Mouse (Mus musculus) midbrain, embryonic 12.5 days (tissue): ENCODE measurements around the gene Fndc11. TPM values are rescaled to one million over a fixed set of nuclear protein-coding genes. Genes with fewer than 3 reads are reported as not detected.

Experiments used
- ATAC-seq: fragments of 200-750 bp; cut with Nextera tagmentation; 2 replicates; pipeline ENCODE4 v1.8.0; 2017; ENCODE audit warnings: low read depth, moderate TSS enrichment, moderate library complexity; ENCODE audit not compliant: low FRiP score
- H3K27ac ChIP-seq: fragments of 300-500 bp; sonication (generic); replicated peaks from 2 replicates; pipeline ENCODE4 v1.5.1; 2016; ENCODE audit warnings: mild to moderate bottlenecking
- H3K27me3 ChIP-seq: fragments of 300-500 bp; sonication (generic); 2 replicates; pipeline ENCODE4 v1.6.1; 2016; ENCODE audit warnings: mild to moderate bottlenecking
- H3K36me3 ChIP-seq: fragments of 300-500 bp; sonication (generic); 2 replicates; pipeline ENCODE4 v1.6.1; 2016
- H3K4me1 ChIP-seq: fragments of 300-500 bp; sonication (generic); 2 replicates; pipeline ENCODE4 v1.6.1; 2016
- H3K4me2 ChIP-seq: fragments of 300-500 bp; sonication (generic); replicated peaks from 2 replicates; pipeline ENCODE4 v1.6.1; 2016; ENCODE audit warnings: mild to moderate bottlenecking, moderate library complexity
- H3K4me3 ChIP-seq: fragments of 300-500 bp; sonication (generic); 2 replicates; pipeline ENCODE4 v1.5.1; 2016; ENCODE audit warnings: mild to moderate bottlenecking
- H3K9ac ChIP-seq: fragments of 300-500 bp; sonication (generic); replicated peaks from 2 replicates; pipeline ENCODE4 v1.6.1; 2016; ENCODE audit warnings: mild to moderate bottlenecking, moderate library complexity
- H3K9me3 ChIP-seq: fragments of 300-500 bp; sonication (generic); 2 replicates; pipeline ENCODE4 v1.6.1; 2016; ENCODE audit warnings: mild to moderate bottlenecking
- WGBS: fragments of 180-500 bp; shearing (Covaris S2); methylation state at CpG from one replicate; pipeline ENCODE4 v1.1.7; 2016; 5-methylcytosine and 5-hydroxymethylcytosine counted together
- polyA plus RNA-seq: library from polyadenylated mRNA; unstranded; fragments of >200 nt; fragmentation: Nextera tagmentation; extraction: Ambion mirVana; gene quantifications from 2 replicates; pipeline ENCODE4 v1.2.1, GENCODE M21; 2016

The Fndc11 gene
- polyA plus RNA-seq, 1 experiment from 2014 or later = 0.15 TPM

- H3K4me2 ChIP-seq = no peak overlapping the region
- no peak overlapping the region for H3K4me3 ChIP-seq
- H3K9me3 ChIP-seq = no peaks in the 10 kb centered on the region
- WGBS = 79% methylated on average over 3 of the region's 3 CpGs
- H3K27me3 ChIP-seq = no peaks in the 10 kb centered on the region
- ATAC-seq = no peak
- no peak overlapping the region for H3K27ac ChIP-seq
- H3K4me1 ChIP-seq = peaks cover 8% of the 10 kb centered on the region
- H3K9ac ChIP-seq = no peak overlapping the region
- peaks cover 14% of the 10 kb centered on the region; the same call in 1 of the 2 replicates for H3K36me3 ChIP-seq
These were observed 26.8 kb upstream of the Fndc11 start for GRCm38 (mm10) chr2:181193044-181193443.

- Histone ChIP-seq H3K9me3 (no peaks in the 10 kb centered on the region), H3K36me3 (no peaks in the 10 kb centered on the region), H3K4me3 (no peak overlapping the region), H3K27ac (no peak overlapping the region), H3K4me1 (no peaks in the 10 kb centered on the region), H3K27me3 (no peaks in the 10 kb centered on the region), H3K4me2 (no peak overlapping the region), H3K9ac (no peak overlapping the region)
- ATAC-seq = no peak
- WGBS = 89% methylated on average over 4 of the region's 4 CpGs
These were observed 23.0 kb upstream of the Fndc11 start for GRCm38 (mm10) chr2:181196628-181197300.

- WGBS = 75% methylated on average over 3 of the region's 3 CpGs
- Histone ChIP-seq H3K27me3 (no peaks in the 10 kb centered on the region), H3K27ac (no peak overlapping the region), H3K4me3 (no peak overlapping the region), H3K4me2 (no peak overlapping the region), H3K4me1 (no peaks in the 10 kb centered on the region), H3K36me3 (no peaks in the 10 kb centered on the region), H3K9me3 (no peaks in the 10 kb centered on the region), H3K9ac (no peak overlapping the region)
- ATAC-seq = no peak
These were observed 18.2 kb upstream of the Fndc11 start for GRCm38 (mm10) chr2:181201606-181202005.

- WGBS = 84% methylated on average over 3 of the region's 3 CpGs
- no peak within 1 kb of the TSS for H3K9ac ChIP-seq
- no peaks in the 10 kb centered on the region for H3K27me3 ChIP-seq
These were observed 17.4 kb upstream of the Fndc11 start, which contains the start of gene Ptk6 for GRCm38 (mm10) chr2:181202422-181202821. TSS of gene Ptk6 (minus strand) at chr2:181202789.

GRCm38 (mm10) chr2:181202886-181203285, 16.9 kb upstream of the Fndc11 start:
- no peaks in the 10 kb centered on the region for H3K4me1 ChIP-seq
- no peak for ATAC-seq
- no peak overlapping the region for H3K4me2 ChIP-seq
- no peaks in the 10 kb centered on the region for H3K36me3 ChIP-seq
- H3K9ac ChIP-seq = no peak overlapping the region
- no peak overlapping the region for H3K4me3 ChIP-seq
- no peaks in the 10 kb centered on the region for H3K9me3 ChIP-seq
- H3K27ac ChIP-seq = no peak overlapping the region
- no peaks in the 10 kb centered on the region for H3K27me3 ChIP-seq
- WGBS = 86% methylated on average over 6 of the region's 6 CpGs

More at GRCm38 (mm10) chr2:181202422-181202821, 17.4 kb upstream of the Fndc11 start, which contains the start of gene Ptk6:
- Histone ChIP-seq H3K27ac (no peak within 1 kb of the TSS), H3K4me1 (no peaks in the 10 kb centered on the region), H3K4me2 (no peak within 1 kb of the TSS), H3K4me3 (no peak within 1 kb of the TSS), H3K9me3 (no peaks in the 10 kb centered on the region), H3K36me3 (no peaks in the 10 kb centered on the region)
- ATAC-seq = no peak

- no peak for ATAC-seq
- Histone ChIP-seq H3K4me2 (no peak overlapping the region), H3K4me3 (no peak overlapping the region), H3K27me3 (peaks cover 5% of the 10 kb centered on the region; the same call in 1 of the 2 replicates), H3K9ac (no peak overlapping the region), H3K36me3 (no peaks in the 10 kb centered on the region), H3K9me3 (no peaks in the 10 kb centered on the region), H3K4me1 (no peaks in the 10 kb centered on the region), H3K27ac (no peak overlapping the region)
- 88% methylated on average over 5 of the region's 5 CpGs for WGBS
These were observed 14.1 kb upstream of the Fndc11 start for GRCm38 (mm10) chr2:181205678-181206077.

- no peak for ATAC-seq
- 84% methylated on average over 9 of the region's 9 CpGs for WGBS
These were observed 13.7 kb upstream of the Fndc11 start for GRCm38 (mm10) chr2:181206118-181206517.

GRCm38 (mm10) chr2:181212389-181213020, 7.3 kb upstream of the Fndc11 start:
- peak overlapping the region; percentile 31 for H3K4me3 ChIP-seq
- H3K9me3 ChIP-seq = no peaks in the 10 kb centered on the region
- H3K9ac ChIP-seq = peak overlapping the region; percentile 20
- H3K36me3 ChIP-seq = no peaks in the 10 kb centered on the region
- H3K4me2 ChIP-seq = peak overlapping the region; percentile 48
- peaks cover 43% of the 10 kb centered on the region for H3K27me3 ChIP-seq
- 4% methylated on average over 34 of the region's 34 CpGs for WGBS
- no peak overlapping the region for H3K27ac ChIP-seq
- ATAC-seq = no peak
- H3K4me1 ChIP-seq = peaks cover 11% of the 10 kb centered on the region

More at GRCm38 (mm10) chr2:181206118-181206517, 13.7 kb upstream of the Fndc11 start:
- H3K27ac ChIP-seq = no peak overlapping the region
- H3K9ac ChIP-seq = no peak overlapping the region
- no peak overlapping the region for H3K4me2 ChIP-seq
- no peaks in the 10 kb centered on the region for H3K36me3 ChIP-seq
- peaks cover 8% of the 10 kb centered on the region for H3K27me3 ChIP-seq
- H3K4me3 ChIP-seq = no peak overlapping the region
- no peaks in the 10 kb centered on the region for H3K9me3 ChIP-seq
- H3K4me1 ChIP-seq = no peaks in the 10 kb centered on the region

- Histone ChIP-seq H3K4me3 (peak within 1 kb of the TSS; percentile 31), H3K4me2 (peak within 1 kb of the TSS; percentile 48), H3K27me3 (peaks cover 43% of the 10 kb centered on the region), H3K4me1 (peaks cover 11% of the 10 kb centered on the region), H3K27ac (no peak within 1 kb of the TSS), H3K9me3 (no peaks in the 10 kb centered on the region), H3K36me3 (no peaks in the 10 kb centered on the region), H3K9ac (peak within 1 kb of the TSS; percentile 20)
- WGBS = under 1% methylated on average over 17 of the region's 17 CpGs
- no peak for ATAC-seq
These were observed 6.8 kb upstream of the Fndc11 start, which contains the start of gene Srms for GRCm38 (mm10) chr2:181213021-181213445. TSS of gene Srms (minus strand) at chr2:181213185.

GRCm38 (mm10) chr2:181216037-181216436, 3.8 kb upstream of the Fndc11 start:
- Histone ChIP-seq H3K4me3 (no peak overlapping the region), H3K4me1 (peaks cover 22% of the 10 kb centered on the region), H3K27ac (no peak overlapping the region), H3K9me3 (no peaks in the 10 kb centered on the region), H3K4me2 (no peak overlapping the region), H3K36me3 (no peaks in the 10 kb centered on the region), H3K27me3 (peaks cover 53% of the 10 kb centered on the region), H3K9ac (no peak overlapping the region)
- ATAC-seq = no peak
- 93% methylated on average over 6 of the region's 6 CpGs for WGBS

- H3K4me3 ChIP-seq = no peak overlapping the region
- H3K4me2 ChIP-seq = peak overlapping the region; percentile 57; the same call in 1 of the 2 replicates
- ATAC-seq = no peak
- peaks cover 12% of the 10 kb centered on the region for H3K4me1 ChIP-seq
- H3K36me3 ChIP-seq = no peaks in the 10 kb centered on the region
- H3K27me3 ChIP-seq = peaks cover 29% of the 10 kb centered on the region
- H3K9ac ChIP-seq = no peak overlapping the region
- 56% methylated on average over 5 of the region's 5 CpGs for WGBS
- H3K27ac ChIP-seq = no peak overlapping the region
- H3K9me3 ChIP-seq = no peaks in the 10 kb centered on the region
These were observed 830 bp upstream of the Fndc11 start for GRCm38 (mm10) chr2:181218881-181219485.

- Histone ChIP-seq H3K36me3 (no peaks in the 10 kb centered on the region), H3K4me2 (peak overlapping the region; percentile 57), H3K9me3 (no peaks in the 10 kb centered on the region), H3K27ac (no peak overlapping the region), H3K4me1 (peaks cover 12% of the 10 kb centered on the region), H3K9ac (no peak overlapping the region), H3K4me3 (peak overlapping the region; percentile 23; the same call in 1 of the 2 replicates), H3K27me3 (peaks cover 23% of the 10 kb centered on the region)
- 34% methylated on average over 2 of the region's 2 CpGs for WGBS
- ATAC-seq = no peak
These were observed 548 bp downstream of the Fndc11 start for GRCm38 (mm10) chr2:181220361-181220760.
